Mouse (Mus musculus) embryonic facial prominence, embryonic 11.5 days (tissue): ENCODE results near the gene Alkbh7. TPM values are rescaled to one million over a fixed set of nuclear protein-coding genes. Genes with fewer than 3 reads are reported as not detected.

Source experiments
- ATAC-seq: fragments of 200-750 bp; cut with Nextera tagmentation; replicated peaks from 2 replicates; pipeline ENCODE4 v1.8.0; 2017; ENCODE audit warnings: low read depth; ENCODE audit not compliant: insufficient number of reproducible peaks, low FRiP score, low TSS enrichment
- DNase-seq: peaks from one replicate; pipeline ENCODE4 v3.0.0-alpha.2; 2015; ENCODE audit warnings: low spot score
- H3K27ac ChIP-seq: fragments of 300-500 bp; sonication (generic); replicated peaks from 2 replicates; pipeline ENCODE4 v1.5.1; 2014; ENCODE audit warnings: mild to moderate bottlenecking, low read depth, low read length, control low read depth
- H3K27me3 ChIP-seq: fragments of 300-500 bp; sonication (generic); 2 replicates; pipeline ENCODE4 v1.6.1; 2014; ENCODE audit warnings: mild to moderate bottlenecking, low read length, moderate library complexity, mixed read lengths; ENCODE audit not compliant: control insufficient read depth, insufficient read depth
- H3K36me3 ChIP-seq: fragments of 300-500 bp; sonication (generic); replicated peaks from 2 replicates; pipeline ENCODE4 v1.6.1; 2014; ENCODE audit warnings: low read depth, mild to moderate bottlenecking, low read length, moderate library complexity, mixed read lengths; ENCODE audit not compliant: control insufficient read depth, insufficient read depth
- H3K4me1 ChIP-seq: fragments of 300-500 bp; sonication (generic); 2 replicates; pipeline ENCODE4 v1.6.1; 2014; ENCODE audit warnings: low read length, mixed read lengths; ENCODE audit not compliant: control insufficient read depth, insufficient read depth
- H3K4me2 ChIP-seq: fragments of 300-500 bp; sonication (generic); 2 replicates; pipeline ENCODE4 v1.6.1; 2014; ENCODE audit warnings: low read depth, mild to moderate bottlenecking, control low read depth, low read length, moderate library complexity
- H3K4me3 ChIP-seq: fragments of 300-500 bp; sonication (generic); 2 replicates; pipeline ENCODE4 v1.5.1; 2014; ENCODE audit warnings: low read depth, low read length, control low read depth
- H3K9ac ChIP-seq: fragments of 300-500 bp; sonication (generic); replicated peaks from 2 replicates; pipeline ENCODE4 v1.6.1; 2014; ENCODE audit warnings: mild to moderate bottlenecking, control low read depth, low read length
- H3K9me3 ChIP-seq: fragments of 300-500 bp; sonication (generic); replicated peaks from 2 replicates; pipeline ENCODE4 v1.6.1; 2016; ENCODE audit warnings: mild to moderate bottlenecking, low read length, inconsistent platforms, mixed read lengths; ENCODE audit not compliant: control insufficient read depth
- WGBS: fragments of 180-500 bp; shearing (Covaris S2); extraction: QIAGEN DNeasy Blood & Tissue Kit; methylation state at CpG from one replicate; pipeline ENCODE4 v1.1.7; 2014; 5-methylcytosine and 5-hydroxymethylcytosine counted together
- polyA plus RNA-seq: library from polyadenylated mRNA; unstranded; fragments of >200 nt; fragmentation: Nextera tagmentation; extraction: Ambion mirVana; gene quantifications from 2 replicates; pipeline ENCODE4 v1.2.1, GENCODE M21; 2014

Gene Alkbh7
- polyA plus RNA-seq, 1 experiment from 2014 or later: 40.2 TPM

- H3K4me2 ChIP-seq: no peak overlapping the region
- H3K27me3 ChIP-seq: no peaks in the 10 kb centered on the region
- H3K36me3 ChIP-seq: no peaks in the 10 kb centered on the region
- 81% methylated on average over 6 of the region's 6 CpGs for WGBS
- no peaks in the 10 kb centered on the region for H3K9me3 ChIP-seq
- no peak overlapping the region for H3K4me3 ChIP-seq
- H3K9ac ChIP-seq: no peak overlapping the region
- H3K27ac ChIP-seq: no peak overlapping the region
- no peaks in the 10 kb centered on the region for H3K4me1 ChIP-seq
- no peak for ATAC-seq
- no peak for DNase-seq
These were observed 33.5 kb upstream of the Alkbh7 start for GRCm38 (mm10) chr17:56963646-56964045.

- DNase-seq (no peak), ATAC-seq (no peak)
- WGBS: 70% methylated on average over 3 of the region's 3 CpGs
- Histone ChIP-seq H3K4me2 (no peak overlapping the region), H3K4me1 (no peaks in the 10 kb centered on the region), H3K9ac (no peak overlapping the region), H3K27ac (no peak overlapping the region), H3K9me3 (no peaks in the 10 kb centered on the region), H3K36me3 (no peaks in the 10 kb centered on the region), H3K27me3 (no peaks in the 10 kb centered on the region), H3K4me3 (no peak overlapping the region)
These were observed 27.8 kb upstream of the Alkbh7 start for GRCm38 (mm10) chr17:56969321-56969720.

GRCm38 (mm10) chr17:56970081-56970480 is 27.1 kb upstream of the Alkbh7 start:
- H3K4me1 ChIP-seq: no peaks in the 10 kb centered on the region
- H3K9me3 ChIP-seq: no peaks in the 10 kb centered on the region
- 64% methylated on average over 5 of the region's 5 CpGs for WGBS
- no peak for ATAC-seq
- H3K4me3 ChIP-seq: no peak overlapping the region
- no peaks in the 10 kb centered on the region for H3K36me3 ChIP-seq
- no peak overlapping the region for H3K4me2 ChIP-seq
- no peak overlapping the region for H3K27ac ChIP-seq
- no peaks in the 10 kb centered on the region for H3K27me3 ChIP-seq
- no peak for DNase-seq
- H3K9ac ChIP-seq: no peak overlapping the region

GRCm38 (mm10) chr17:56973956-56974707 is 23.0 kb upstream of the Alkbh7 start:
- no peak overlapping the region for H3K27ac ChIP-seq
- no peaks in the 10 kb centered on the region for H3K27me3 ChIP-seq
- DNase-seq (no peak), ATAC-seq (no peak)
- no peak overlapping the region for H3K4me2 ChIP-seq
- no peaks in the 10 kb centered on the region for H3K9me3 ChIP-seq
- no peaks in the 10 kb centered on the region for H3K4me1 ChIP-seq
- H3K9ac ChIP-seq: no peak overlapping the region
- no peak overlapping the region for H3K4me3 ChIP-seq
- WGBS: 66% methylated on average over 12 of the region's 14 CpGs
- no peaks in the 10 kb centered on the region for H3K36me3 ChIP-seq

GRCm38 (mm10) chr17:56974708-56975240 is 22.4 kb upstream of the Alkbh7 start:
- no peak overlapping the region for H3K4me2 ChIP-seq
- DNase-seq: no peak
- no peak for ATAC-seq
- WGBS: 73% methylated on average over 5 of the region's 5 CpGs
- no peaks in the 10 kb centered on the region for H3K27me3 ChIP-seq
- no peaks in the 10 kb centered on the region for H3K36me3 ChIP-seq
- H3K4me3 ChIP-seq: no peak overlapping the region
- H3K9ac ChIP-seq: no peak overlapping the region
- H3K9me3 ChIP-seq: no peaks in the 10 kb centered on the region
- H3K4me1 ChIP-seq: no peaks in the 10 kb centered on the region
- no peak overlapping the region for H3K27ac ChIP-seq

- H3K4me2 ChIP-seq: no peak overlapping the region
- no peaks in the 10 kb centered on the region for H3K27me3 ChIP-seq
- ATAC-seq (no peak), DNase-seq (no peak)
- H3K9me3 ChIP-seq: no peaks in the 10 kb centered on the region
- no peak overlapping the region for H3K27ac ChIP-seq
- H3K9ac ChIP-seq: no peak overlapping the region
- no peaks in the 10 kb centered on the region for H3K36me3 ChIP-seq
- H3K4me1 ChIP-seq: no peaks in the 10 kb centered on the region
- 61% methylated on average over 3 of the region's 3 CpGs for WGBS
- H3K4me3 ChIP-seq: no peak overlapping the region
These were observed 21.7 kb upstream of the Alkbh7 start for GRCm38 (mm10) chr17:56975391-56975790.

- no peaks in the 10 kb centered on the region for H3K27me3 ChIP-seq
- H3K9ac ChIP-seq: no peak overlapping the region
- WGBS: 72% methylated on average over 8 of the region's 8 CpGs
- no peak for ATAC-seq
- no peaks in the 10 kb centered on the region for H3K9me3 ChIP-seq
- H3K4me2 ChIP-seq: no peak overlapping the region
- DNase-seq: no peak
- H3K27ac ChIP-seq: no peak overlapping the region
- H3K36me3 ChIP-seq: no peaks in the 10 kb centered on the region
- no peak overlapping the region for H3K4me3 ChIP-seq
- H3K4me1 ChIP-seq: no peaks in the 10 kb centered on the region
These were observed 20.4 kb upstream of the Alkbh7 start for GRCm38 (mm10) chr17:56976531-56977390.

- WGBS: 54% methylated on average over 4 of the region's 8 CpGs
- H3K9me3 ChIP-seq: no peaks in the 10 kb centered on the region
- no peak overlapping the region for H3K4me3 ChIP-seq
- no peaks in the 10 kb centered on the region for H3K4me1 ChIP-seq
- no peaks in the 10 kb centered on the region for H3K36me3 ChIP-seq
- H3K27me3 ChIP-seq: no peaks in the 10 kb centered on the region
- no peak overlapping the region for H3K4me2 ChIP-seq
- no peak for DNase-seq
- H3K9ac ChIP-seq: no peak overlapping the region
- no peak for ATAC-seq
- H3K27ac ChIP-seq: no peak overlapping the region
These were observed 17.6 kb upstream of the Alkbh7 start for GRCm38 (mm10) chr17:56979524-56979923.
